Mouse (Mus musculus) liver, adult 2 months (tissue): Measurements from ENCODE around the gene Pisd. TPM values are rescaled to one million over a fixed set of nuclear protein-coding genes. Genes with fewer than 3 reads are reported as not detected.
"Not testable (repeated sequence)": the region's sequence is repeated elsewhere in the genome, so short reads cannot be mapped to it uniquely, and the experiment has no call there.

ENCODE experiments used
- DNase-seq: peaks from one replicate; pipeline ENCODE4 v3.0.0-alpha.2; 2011; ENCODE audit warnings: low read depth, low spot score; ENCODE audit errors: extremely low read depth
- H3K27ac ChIP-seq: fragments of 200-500 bp; replicated peaks from 2 replicates; pipeline ENCODE4 v1.5.1; 2012; ENCODE audit warnings: low read depth, mild to moderate bottlenecking, control low read depth, inconsistent platforms, low read length; ENCODE audit not compliant: insufficient read depth
- H3K27me3 ChIP-seq: fragments of 200-500 bp; 2 replicates; pipeline ENCODE4 v1.6.1; 2012; ENCODE audit warnings: mild to moderate bottlenecking, moderate library complexity, low read length, inconsistent platforms; ENCODE audit not compliant: control insufficient read depth, insufficient read depth
- H3K36me3 ChIP-seq: fragments of 200-500 bp; 2 replicates; pipeline ENCODE4 v1.6.1; 2012; ENCODE audit warnings: low read length, inconsistent platforms; ENCODE audit not compliant: control insufficient read depth, insufficient read depth
- H3K4me1 ChIP-seq: fragments of 200-500 bp; 2 replicates; pipeline ENCODE4 v1.6.1; 2011; ENCODE audit warnings: low read length; ENCODE audit not compliant: control insufficient read depth, insufficient read depth
- H3K4me3 ChIP-seq: fragments of 200-500 bp; 2 replicates; pipeline ENCODE4 v1.5.1; 2011; ENCODE audit warnings: low read depth, mild to moderate bottlenecking, control low read depth, low read length, moderate library complexity; ENCODE audit not compliant: insufficient read depth
- H3K79me2 ChIP-seq: fragments of 200-500 bp; 2 replicates; pipeline ENCODE4 v1.6.1; 2012; ENCODE audit warnings: inconsistent platforms, mild to moderate bottlenecking, low read length, moderate library complexity; ENCODE audit not compliant: control insufficient read depth, insufficient read depth
- H3K9ac ChIP-seq: fragments of 200-500 bp; 2 replicates; pipeline ENCODE4 v1.6.1; 2012; ENCODE audit warnings: low read depth, mild to moderate bottlenecking, control low read depth, inconsistent platforms, low read length
- CTCF ChIP-seq: fragments of 200-500 bp; IDR thresholded peaks from 2 replicates; pipeline ENCODE4 v1.5.1; 2011; ENCODE audit warnings: low read depth, low read length, control low read depth
- POLR2A ChIP-seq: fragments of 200-500 bp; IDR thresholded peaks from 2 replicates; pipeline ENCODE4 v1.6.1; 2011; ENCODE audit warnings: low read length, control low read depth; ENCODE audit not compliant: insufficient read depth; ENCODE audit errors: extremely low read depth
- WGBS: fragments of 180-500 bp; shearing (Covaris S2); methylation state at CpG from one replicate; pipeline ENCODE4 v1.1.7; 2018; 5-methylcytosine and 5-hydroxymethylcytosine counted together
- polyA plus RNA-seq: library from polyadenylated mRNA; depleted of rRNA; stranded (reverse); fragments of >200 nt; gene quantifications from 2 replicates; pipeline ENCODE4 v1.2.3, GENCODE M21; 2012
- total RNA-seq: library from RNA; depleted of rRNA; stranded (reverse); fragments of >200 nt; gene quantifications from 2 replicates; pipeline ENCODE4 v1.2.3, GENCODE M21; 2014

The Pisd gene
- total and polyA plus RNA-seq, 2 experiments: 25.2 to 45.6 TPM

GRCm38 (mm10) chr5:32740138-32740537 lies 45.3 kb downstream of the Pisd start:
- no peak overlapping the region for H3K9ac ChIP-seq
- DNase-seq: no peak
- H3K79me2 ChIP-seq: peaks cover 7% of the 10 kb centered on the region; the same call in 1 of the 2 replicates
- H3K4me3 ChIP-seq: no peak overlapping the region
- 65% methylated on average over 3 of the region's 3 CpGs for WGBS
- H3K4me1 ChIP-seq: peaks cover 13% of the 10 kb centered on the region; the same call in 1 of the 2 replicates
- TF ChIP-seq CTCF (no peak), POLR2A (no peak)
- H3K27me3 ChIP-seq: no peaks in the 10 kb centered on the region
- no peak overlapping the region for H3K27ac ChIP-seq
- H3K36me3 ChIP-seq: no peaks in the 10 kb centered on the region; the same call in 1 of the 2 replicates

GRCm38 (mm10) chr5:32736770-32737169 lies 48.7 kb downstream of the Pisd start:
- not testable (repeated sequence) for H3K36me3 ChIP-seq, H3K4me3 ChIP-seq, H3K27ac ChIP-seq, DNase-seq, H3K27me3 ChIP-seq, H3K4me1 ChIP-seq, H3K79me2 ChIP-seq, H3K9ac ChIP-seq
- WGBS: 95% methylated on average over 3 of the region's 3 CpGs

- H3K36me3 ChIP-seq: peaks cover 2% of the 10 kb centered on the region
- no peak for TF ChIP-seq CTCF
- TF ChIP-seq POLR2A: no peak
These were observed 49.7 kb downstream of the Pisd start for GRCm38 (mm10) chr5:32735779-32736178.

GRCm38 (mm10) chr5:32733892-32734291 lies 51.6 kb downstream of the Pisd start:
- not testable (repeated sequence) for H3K4me3 ChIP-seq, H3K4me1 ChIP-seq, DNase-seq, H3K27ac ChIP-seq, H3K36me3 ChIP-seq, H3K79me2 ChIP-seq, H3K9ac ChIP-seq, H3K27me3 ChIP-seq
- WGBS: 94% methylated on average over 6 of the region's 6 CpGs

More at GRCm38 (mm10) chr5:32735779-32736178, 49.7 kb downstream of the Pisd start:
- Histone ChIP-seq H3K9ac (no peak overlapping the region), H3K27ac (no peak overlapping the region), H3K79me2 (no peaks in the 10 kb centered on the region), H3K4me3 (no peak overlapping the region), H3K27me3 (no peaks in the 10 kb centered on the region), H3K4me1 (peaks cover 4% of the 10 kb centered on the region; the same call in 1 of the 2 replicates)
- WGBS: 76% methylated on average over 6 of the region's 6 CpGs
- no peak for DNase-seq

GRCm38 (mm10) chr5:32728851-32729250 lies 56.6 kb downstream of the Pisd start:
- Histone ChIP-seq H3K9ac (no peak overlapping the region), H3K27me3 (no peaks in the 10 kb centered on the region), H3K4me3 (no peak overlapping the region), H3K27ac (no peak overlapping the region), H3K79me2 (no peaks in the 10 kb centered on the region), H3K36me3 (no peaks in the 10 kb centered on the region), H3K4me1 (peaks cover 3% of the 10 kb centered on the region)
- WGBS: 90% methylated on average over 8 of the region's 8 CpGs
- DNase-seq: no peak
- no peak for TF ChIP-seq POLR2A
- TF ChIP-seq CTCF: no peak

GRCm38 (mm10) chr5:32728300-32728699 lies 57.1 kb downstream of the Pisd start:
- WGBS: 88% methylated on average over 7 of the region's 7 CpGs
- no peak for DNase-seq
- no peak for TF ChIP-seq CTCF
- no peak for TF ChIP-seq POLR2A
- Histone ChIP-seq H3K79me2 (no peaks in the 10 kb centered on the region), H3K4me1 (peaks cover 3% of the 10 kb centered on the region), H3K27ac (no peak overlapping the region), H3K4me3 (no peak overlapping the region), H3K27me3 (no peaks in the 10 kb centered on the region), H3K36me3 (no peaks in the 10 kb centered on the region), H3K9ac (no peak overlapping the region)

GRCm38 (mm10) chr5:32725397-32725796 lies 60.0 kb downstream of the Pisd start:
- not testable (repeated sequence) for H3K36me3 ChIP-seq, H3K4me1 ChIP-seq, H3K27ac ChIP-seq, H3K9ac ChIP-seq, H3K4me3 ChIP-seq, H3K79me2 ChIP-seq, H3K27me3 ChIP-seq
- peak; percentile 57 for DNase-seq
- WGBS: 46% methylated on average over 3 of the region's 3 CpGs
